Mouse (Mus musculus) ovary, postnatal 14 days (tissue): ENCODE measurements around the gene Tmem50b.
"Not testable (repeated sequence)": the region's sequence is repeated elsewhere in the genome, so short reads cannot be mapped to it uniquely, and the experiment has no call there.

Source experiments
- DNase-seq: peaks from one replicate; pipeline ENCODE4 v3.0.0; 2022; ENCODE audit warnings: low spot score

The Tmem50b gene

DNA sequence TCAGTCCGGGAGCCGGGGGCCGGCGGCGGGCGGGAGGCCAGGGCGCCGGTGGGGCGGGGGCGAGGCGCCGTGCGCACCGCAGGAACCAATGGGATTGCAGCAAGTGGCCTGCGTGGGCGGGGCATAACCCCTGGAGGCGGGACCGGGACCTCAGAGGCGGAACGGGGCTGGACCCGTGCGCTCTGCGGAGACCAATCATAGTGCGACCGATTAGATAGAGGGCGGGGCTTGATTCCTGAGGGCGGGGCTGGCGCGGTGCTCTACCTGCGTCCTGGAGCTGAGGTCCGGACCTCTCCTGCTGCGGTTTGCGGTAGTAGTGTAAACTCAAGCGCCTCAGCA lies at the start of gene Tmem50b:
Gene Tmem50b (minus strand): TSS at position 129 of the 339 bp plus-strand sequence.
- DNase-seq: peak; percentile 96

DNA sequence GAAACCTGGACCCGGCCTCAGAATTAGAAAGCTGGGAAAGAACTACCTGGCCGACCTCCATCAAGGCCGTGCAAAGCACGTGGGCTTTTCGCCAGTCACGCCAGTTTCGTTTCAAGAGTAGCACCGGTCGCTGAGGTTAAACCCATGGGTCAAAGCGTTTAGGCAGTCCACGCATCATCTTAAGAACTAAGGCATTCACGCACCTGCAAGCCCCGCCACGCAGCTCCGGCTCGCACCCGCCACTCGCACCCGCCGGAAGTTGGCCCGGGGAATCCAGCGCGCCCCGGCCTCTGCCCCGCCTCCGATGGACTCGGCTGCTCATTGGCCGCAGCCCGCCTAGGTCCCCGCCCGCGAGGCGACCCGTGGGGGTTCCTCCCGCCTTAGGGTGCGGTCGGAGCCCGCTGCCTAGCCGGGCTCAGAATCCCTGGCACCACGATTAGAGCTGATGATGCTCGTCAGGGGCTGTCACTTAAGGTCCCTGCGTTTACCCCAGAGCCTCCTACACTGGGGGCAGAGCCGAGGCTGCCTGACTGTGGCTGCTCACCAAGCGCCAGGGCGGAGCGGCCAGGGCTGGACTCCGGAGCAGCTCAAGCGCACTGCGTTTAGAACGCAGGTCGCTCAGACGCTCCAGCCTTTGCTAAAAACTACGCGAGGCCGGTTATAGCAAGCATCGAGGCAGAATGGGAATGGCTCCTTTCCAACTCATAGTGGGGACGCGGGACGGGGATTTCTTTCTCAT lies 49.2 kb upstream of the Tmem50b start, which contains the start of gene Gart:
Gene Gart (minus strand): TSS at position 272 of the 739 bp plus-strand sequence.
- DNase-seq: peak; percentile 88

DNA sequence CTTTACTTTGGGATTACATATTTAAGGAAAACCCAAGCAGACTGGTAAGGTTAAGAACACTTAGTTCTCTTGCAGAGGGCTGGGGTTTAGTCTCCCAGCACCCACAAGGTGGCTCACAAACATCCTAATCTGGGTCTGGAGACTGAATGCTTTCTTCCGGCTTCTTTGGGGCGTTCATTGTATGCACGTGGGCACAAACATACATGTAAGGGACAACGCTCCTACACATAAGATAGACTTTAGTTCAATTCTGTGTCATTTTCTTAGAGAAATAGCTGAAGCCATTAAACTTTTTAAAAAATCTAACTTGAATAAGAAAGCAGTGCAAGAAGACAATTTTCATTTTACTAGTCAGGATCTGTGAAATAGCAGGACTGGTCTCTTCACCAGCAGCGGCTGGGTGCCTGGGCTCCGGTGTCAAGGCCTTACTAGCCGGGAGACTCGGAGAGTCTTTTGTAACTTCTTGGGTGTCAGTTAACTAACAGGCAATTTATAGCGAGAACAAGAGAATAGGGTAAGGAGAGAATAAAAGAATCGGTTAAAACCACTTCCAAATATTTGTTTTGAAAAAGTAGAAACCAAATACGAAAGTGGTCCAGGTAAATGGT lies 48.5 kb upstream of the Tmem50b start:
- DNase-seq: no peak

DNA sequence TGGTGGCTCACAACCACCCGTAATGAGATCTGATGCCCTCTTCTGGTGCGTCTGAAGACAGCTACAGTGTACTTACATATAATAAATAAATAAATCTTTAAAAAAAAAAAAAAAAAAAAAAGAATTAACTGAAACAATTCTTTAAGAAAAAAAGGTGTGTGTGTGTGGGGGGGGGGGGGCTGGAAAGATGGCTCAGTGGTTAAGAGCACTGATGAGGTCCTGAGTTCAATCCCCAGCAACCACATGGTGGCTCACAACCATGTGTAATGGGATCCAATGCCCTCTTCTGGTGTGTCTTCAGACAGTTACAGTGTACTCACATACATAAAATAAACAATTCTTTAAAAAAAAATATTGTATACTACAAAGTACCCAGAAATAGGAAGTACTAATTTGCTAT lies 47.8 kb upstream of the Tmem50b start:
- not testable (repeated sequence) for DNase-seq

DNA sequence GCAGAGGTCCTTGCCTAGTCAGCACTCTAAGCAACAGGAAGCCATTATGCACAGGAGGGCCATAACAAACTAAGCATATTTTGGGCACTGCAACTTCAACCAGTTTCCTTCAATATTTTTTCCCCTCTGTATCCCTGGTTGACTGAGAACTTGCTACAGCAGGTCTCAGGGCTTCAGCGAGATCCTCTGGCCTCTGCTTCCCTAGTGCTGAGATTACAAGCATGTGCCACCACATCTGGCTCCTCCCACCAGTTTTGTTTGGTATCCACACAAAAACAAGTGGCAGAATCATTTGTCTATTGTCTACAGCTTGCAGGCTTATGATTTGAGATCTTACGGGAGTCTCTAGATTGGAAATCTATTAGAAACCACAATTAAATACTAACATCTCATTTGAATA lies 47.3 kb upstream of the Tmem50b start:
- no peak for DNase-seq

DNA sequence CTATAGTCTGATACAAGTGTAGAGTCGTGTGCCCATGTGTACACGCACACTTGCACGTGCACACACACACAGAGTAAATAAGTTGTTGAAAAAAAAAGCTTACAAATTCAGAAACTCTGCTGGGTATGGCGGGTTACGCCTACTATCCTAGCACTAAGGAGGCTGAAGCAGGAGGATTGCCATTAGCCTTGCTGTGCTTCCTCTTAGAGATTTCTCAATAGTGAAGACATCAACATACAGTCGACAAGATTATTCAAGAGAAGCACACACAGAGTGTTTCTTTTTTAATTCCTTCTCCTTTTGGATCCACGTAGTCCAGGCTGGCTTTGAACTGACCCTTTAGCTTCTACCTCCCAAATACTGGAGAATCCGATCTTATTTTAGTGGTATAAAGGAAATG lies 42.6 kb upstream of the Tmem50b start:
- no peak for DNase-seq

DNA sequence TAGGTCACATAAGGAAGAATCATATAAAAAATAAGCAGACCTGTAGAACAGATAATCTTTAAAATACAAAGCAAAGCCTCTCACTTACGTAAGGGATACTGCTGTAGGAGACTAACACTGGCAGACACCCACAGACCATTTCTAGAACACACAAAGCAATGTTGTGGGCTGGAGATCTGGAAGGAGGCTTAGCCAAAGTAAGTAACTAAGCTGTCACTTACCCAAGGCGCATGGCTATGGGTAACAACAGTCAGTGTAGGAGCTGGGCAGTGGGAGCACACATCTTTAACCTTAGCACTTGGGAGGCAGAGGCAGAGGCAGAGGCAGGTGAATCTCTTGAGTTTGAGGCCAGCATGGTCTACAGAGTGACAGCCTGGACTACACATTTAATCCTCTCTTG lies 42.0 kb upstream of the Tmem50b start:
- DNase-seq: no peak

DNA sequence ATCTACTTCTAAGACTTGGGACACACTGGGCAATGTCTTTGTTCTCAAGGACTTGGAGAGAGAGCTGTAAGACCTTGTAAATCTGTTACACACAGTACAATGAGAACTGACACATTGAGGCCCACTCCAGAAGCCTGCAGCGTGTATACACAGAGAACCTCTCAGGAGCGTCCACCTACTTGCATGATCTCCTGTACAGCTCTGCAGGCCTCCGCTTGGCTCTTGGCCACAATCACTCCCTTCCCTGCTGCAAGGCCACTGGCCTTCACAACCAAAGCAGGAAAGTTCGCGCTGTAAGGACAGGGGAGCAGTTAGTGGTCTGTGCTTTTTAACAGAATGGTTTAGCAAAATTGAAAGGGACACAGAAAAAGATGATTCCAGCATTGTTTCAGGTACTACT lies 41.6 kb upstream of the Tmem50b start:
- no peak for DNase-seq

DNA sequence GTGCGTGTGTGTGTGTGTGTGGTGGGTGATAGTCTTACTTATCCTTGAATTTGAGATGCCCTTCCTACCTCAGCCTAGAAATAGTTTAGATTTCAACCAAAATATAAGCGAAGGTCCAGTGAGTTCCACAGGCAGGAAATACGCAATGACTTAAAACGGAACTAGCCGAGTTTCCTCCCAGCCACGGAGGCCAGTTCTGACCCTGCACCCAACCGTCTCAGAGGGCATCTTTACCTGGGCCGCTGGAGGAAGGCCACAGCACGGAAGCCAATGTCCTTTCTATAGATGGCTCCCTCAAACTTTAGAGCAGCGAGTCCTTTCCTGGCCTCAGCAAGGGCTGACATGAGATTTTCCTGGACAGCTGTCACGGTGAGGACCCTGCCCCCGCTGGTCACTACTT lies 36.0 kb upstream of the Tmem50b start:
- no peak for DNase-seq

DNA sequence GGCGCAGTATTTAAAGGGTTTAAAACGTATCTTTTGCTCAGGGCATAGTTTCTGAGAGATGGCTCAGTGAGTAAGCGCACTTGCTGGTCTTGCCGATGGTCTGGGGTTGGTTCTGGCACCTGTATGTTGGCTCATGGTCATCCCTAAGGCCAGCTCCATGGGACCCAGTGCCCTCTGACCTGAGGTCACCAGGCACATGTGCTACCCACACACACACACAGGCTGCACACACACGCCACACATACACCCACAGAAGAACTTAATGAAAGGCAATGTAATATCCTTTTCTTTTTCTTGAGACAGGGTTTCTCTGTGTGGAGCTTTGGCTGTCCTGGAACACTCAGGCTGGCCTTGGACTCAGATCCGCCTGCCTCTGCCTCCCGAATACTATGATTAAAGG lies 35.3 kb upstream of the Tmem50b start:
- no peak for DNase-seq

DNA sequence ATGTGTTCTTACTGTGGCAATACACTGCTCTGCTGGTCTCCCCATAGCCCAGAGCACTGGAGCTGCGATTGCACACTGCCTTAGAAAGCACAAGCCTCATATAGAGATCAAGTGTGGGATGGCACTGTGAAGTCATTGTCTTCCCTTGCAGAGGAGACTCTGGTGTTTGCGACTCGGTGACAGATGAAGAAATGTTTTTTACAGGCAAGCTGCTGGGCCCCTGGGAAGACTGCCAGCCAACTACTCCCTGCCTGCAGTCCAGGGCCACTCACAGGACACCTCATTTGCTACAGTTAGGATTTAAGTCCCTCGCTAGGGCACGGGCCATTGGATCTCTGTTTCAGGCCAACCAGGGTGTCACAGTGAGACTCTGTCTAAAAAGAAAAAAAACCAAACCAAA lies 34.8 kb upstream of the Tmem50b start:
- DNase-seq: no peak

DNA sequence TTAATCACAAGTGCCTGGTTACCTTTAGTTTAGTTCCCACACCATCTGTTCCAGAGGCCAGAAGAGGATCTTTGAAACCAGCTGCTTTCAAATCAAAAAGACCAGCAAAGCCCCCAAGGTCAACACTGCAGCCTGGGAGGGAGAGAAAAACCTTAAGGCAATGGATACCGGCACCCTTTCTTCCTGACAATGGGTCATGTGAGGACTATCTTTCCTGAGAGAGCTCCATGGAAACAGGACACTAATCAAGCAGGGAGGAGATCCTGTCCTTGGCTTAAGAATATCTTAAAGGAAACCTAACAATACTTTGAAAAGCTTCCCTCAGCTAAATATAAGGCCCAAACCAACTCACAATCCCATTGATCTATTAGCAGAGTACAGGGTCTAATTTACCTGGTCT lies 33.0 kb upstream of the Tmem50b start:
- DNase-seq: no peak

DNA sequence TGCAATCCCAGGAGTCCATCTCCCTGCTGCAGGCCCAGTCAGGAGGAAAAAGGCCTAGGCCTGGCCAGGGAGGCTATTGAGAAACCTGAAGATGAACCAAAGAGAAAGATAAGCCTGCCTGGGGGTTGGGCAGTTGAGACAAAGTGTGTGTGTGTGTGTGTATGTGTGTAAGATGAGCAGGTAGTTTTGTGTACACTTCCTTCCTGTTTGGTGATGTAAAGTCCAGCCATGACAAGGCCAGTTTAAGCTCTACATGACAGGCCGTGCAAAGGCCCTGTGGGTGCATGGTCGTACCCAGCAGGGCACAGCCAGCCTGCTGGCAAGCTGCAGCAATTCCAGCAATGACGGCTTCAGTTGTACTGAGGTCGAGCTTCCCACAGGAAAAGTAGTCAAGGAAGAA lies 32.1 kb upstream of the Tmem50b start:
- DNase-seq: no peak

DNA sequence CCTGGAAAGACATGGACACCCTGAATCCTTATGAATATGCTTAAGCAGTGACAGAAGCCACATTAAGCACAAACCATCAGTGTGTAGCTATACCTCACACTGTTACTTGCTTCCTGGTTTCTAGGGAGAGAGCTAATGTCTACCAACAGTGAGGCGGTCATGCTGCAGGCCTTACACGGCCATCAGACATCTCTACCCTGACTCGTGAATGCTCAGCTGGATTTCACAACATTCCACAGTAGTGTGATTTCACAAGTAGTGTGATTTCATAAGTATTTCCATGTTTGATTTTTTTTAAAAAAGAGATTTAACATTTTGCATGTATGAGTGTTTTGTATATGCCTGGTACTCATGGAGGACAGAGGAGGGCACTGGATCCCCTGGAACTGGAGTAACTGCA lies 31.1 kb upstream of the Tmem50b start:
- DNase-seq: no peak

DNA sequence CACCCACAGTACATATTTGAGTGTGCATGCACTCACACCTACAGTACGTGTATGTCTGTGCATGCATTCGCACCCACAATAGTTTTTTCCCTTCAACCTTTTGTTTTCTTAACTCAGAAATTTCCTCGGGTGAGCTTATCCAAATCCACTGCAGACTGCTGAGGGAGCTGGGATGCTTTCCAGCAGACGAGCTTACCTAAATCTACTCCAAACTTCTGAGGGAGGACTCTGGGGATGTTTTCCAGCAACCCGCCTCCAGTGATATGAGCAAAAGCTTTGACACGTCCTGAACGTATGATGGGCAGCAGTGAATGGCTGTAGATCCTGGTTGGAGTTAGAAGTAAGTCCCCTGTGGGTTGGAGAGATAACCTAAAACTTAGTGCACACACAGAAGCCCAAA lies 30.2 kb upstream of the Tmem50b start:
- DNase-seq: no peak

DNA sequence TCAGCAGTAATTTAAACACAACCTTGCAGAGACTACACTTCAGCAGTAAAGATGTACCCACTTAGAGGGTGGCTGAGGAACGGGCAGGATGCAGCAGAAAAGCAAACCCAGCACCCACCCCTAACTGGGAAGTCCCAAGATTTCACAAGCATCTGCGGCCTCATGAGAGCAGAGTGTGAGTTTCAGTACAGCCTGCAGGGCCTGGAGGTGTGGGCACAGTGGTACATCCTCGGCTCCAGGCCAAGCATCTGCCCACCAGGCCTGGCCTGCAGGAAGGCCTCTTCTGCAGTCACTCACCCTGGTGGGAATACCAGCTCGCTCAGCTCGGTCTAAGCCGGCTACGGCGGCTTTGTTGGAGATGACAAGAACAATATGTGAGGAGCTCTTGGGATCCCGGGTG lies 25.5 kb upstream of the Tmem50b start:
- no peak for DNase-seq

DNA sequence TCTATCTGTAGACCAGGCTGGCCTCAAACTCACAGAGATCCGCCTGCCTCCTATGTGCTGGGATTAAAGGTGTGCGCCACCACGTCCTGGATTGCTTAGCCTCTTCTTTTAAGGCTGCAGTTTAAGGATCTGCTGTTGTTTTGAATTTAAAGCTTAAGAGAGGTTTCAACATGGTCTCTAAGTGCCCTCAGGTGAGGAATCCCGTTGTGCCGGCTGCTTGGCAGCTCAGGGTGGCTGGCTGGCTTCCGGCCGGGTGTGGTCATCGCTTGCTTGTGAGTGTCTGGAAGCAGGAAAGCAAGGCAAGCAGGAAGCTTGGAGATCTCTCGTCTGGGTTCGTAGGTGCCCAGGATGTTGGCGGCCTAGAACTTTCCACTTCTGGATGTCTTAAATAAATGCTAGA lies 23.4 kb upstream of the Tmem50b start:
- DNase-seq: no peak

DNA sequence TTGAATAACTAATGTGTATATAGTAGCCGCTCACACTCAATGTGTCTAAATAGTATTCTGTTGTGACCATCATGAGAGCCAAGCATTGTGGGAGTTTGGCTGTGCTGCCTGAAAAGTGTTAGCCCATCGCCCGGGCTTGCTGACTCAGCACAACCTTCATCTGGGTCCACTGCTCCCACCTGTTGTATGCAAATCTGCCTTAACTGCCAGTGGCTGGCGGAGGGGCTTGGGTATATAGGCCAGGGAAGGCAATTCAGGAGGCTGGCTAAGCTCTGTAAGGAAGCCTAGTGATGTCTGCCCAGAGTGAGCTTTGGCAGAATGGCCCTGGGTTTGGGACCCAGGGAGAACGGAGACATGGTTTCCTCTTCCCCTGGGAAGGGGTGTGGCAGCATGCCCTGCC lies 22.6 kb upstream of the Tmem50b start:
- DNase-seq: no peak

DNA sequence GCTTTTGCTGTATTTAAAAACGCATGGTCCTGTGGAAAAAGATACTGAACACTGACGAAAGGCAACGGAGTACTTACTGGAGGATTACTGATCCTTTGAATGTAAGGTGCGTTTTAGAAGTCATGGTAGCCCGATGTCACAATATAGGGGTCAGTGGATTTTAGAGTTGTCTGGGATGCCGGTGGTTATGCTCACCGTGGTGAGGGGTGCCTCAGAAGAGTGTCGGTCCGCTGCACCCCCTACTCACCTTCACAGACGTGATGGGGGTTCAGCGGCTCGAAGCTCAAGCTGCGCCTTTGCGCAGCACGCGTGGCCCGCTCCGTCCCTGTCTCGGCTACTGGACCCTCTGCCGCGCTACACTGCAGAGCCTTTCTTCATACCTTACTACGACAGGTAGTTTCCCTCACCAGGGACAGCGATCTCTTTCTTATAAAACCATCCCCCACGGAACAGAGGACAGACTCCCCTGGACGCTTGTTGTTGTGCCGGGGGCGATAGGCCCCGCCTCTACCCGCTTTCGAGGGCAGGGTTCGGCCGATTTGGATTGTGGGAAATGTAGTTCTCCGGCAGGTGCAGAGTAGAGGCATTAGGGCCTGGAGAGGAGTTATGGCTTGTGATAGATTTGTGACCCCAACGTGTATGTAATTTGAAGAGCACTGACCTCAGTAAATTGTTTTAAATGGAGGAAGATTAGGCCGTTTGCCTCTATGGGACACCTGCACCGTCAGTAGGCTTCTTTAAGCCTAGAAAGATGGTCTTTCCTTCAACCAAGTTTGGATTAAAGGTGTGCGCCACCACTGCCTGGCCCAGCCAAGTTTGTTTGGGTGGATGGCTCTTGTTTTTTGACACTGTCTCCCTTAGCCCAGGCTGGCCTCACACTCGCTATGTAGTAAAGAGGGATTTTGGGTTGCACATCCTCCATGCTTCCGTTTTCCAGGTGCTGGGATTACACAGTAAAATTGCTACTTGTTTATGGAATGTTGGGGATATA lies 21.2 kb upstream of the Tmem50b start, which contains the start of gene Dnajc28:
Gene Dnajc28 (minus strand): TSS at position 516 of the 991 bp plus-strand sequence.
- peak; percentile 57 for DNase-seq

DNA sequence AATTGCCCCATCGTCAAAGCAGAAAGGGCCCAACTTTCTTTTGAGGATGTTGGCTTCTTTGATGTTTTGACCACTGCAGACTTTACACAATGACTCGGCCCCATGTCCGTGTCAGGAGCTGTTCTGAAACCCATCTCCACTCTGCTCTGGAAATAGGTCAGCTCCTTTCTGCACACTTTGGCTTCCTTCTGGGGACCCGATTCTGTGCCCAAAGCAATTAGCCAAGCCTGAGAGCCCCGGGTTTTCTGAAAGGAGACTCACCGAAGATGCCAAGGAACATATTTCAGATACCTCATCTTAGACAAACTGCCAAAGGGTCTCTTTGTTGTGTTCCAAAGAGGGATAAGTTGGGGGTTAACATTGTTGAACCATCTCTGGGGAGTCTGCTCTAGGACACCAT lies 17.0 kb upstream of the Tmem50b start:
- no peak for DNase-seq

DNA sequence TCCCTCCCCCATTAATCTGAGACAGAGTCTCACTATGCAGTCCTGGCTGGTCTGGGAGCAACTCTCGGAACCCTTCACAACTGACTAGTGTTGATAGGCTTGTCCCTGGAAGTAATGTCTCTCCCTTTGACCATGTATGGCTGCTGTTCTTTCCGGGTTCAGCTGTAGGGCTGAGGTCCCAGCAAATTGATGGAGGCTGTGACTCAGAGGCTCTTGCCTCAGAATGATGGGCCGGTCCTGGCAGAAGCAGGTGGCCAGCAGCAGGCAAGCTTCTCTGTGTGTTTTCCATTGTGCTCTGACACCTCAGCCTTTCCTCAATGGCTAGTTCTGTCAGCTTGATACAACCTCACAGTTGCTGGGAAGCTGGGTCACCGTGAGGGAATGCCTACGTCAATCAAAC lies 14.9 kb upstream of the Tmem50b start:
- DNase-seq: no peak

DNA sequence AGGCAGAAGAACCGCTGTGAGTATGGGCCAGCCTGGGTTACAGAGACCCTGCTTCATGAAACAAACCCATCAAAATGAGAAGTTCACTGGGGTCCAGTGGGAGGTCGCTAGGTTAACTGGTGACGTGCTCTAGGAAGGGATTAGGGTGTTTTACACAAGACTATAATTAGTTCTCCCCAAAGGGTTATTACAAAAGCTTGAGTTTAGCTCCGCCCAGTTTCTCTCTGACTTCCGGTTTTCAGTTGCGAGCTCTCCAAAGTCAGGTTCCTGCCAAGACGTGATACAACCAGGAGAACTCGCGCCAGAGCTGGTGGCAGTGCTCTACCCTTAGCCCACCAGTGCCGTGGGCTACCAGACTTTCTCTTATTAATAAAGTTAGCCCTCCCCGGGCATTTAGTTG lies 13.6 kb upstream of the Tmem50b start:
- no peak for DNase-seq
